Mouse (Mus musculus) heart, embryonic 16.5 days (tissue): ENCODE results near the gene Ccm2. TPM values are rescaled to one million over a fixed set of nuclear protein-coding genes. Genes with fewer than 3 reads are reported as not detected.
A peak's percentile ranks its signal among the peaks of the same experiment; 100 is the strongest.

ENCODE experiments used
- ATAC-seq: fragments of 200-750 bp; cut with Nextera tagmentation; replicated peaks from 2 replicates; pipeline ENCODE4 v1.8.0; 2017; ENCODE audit warnings: moderate number of reproducible peaks; ENCODE audit not compliant: insufficient read depth, low FRiP score; ENCODE audit errors: extremely low read depth
- H3K27ac ChIP-seq: fragments of 300-500 bp; sonication (generic); 2 replicates; pipeline ENCODE4 v1.5.1; 2014; ENCODE audit warnings: mild to moderate bottlenecking, low read length, control low read depth, moderate library complexity
- H3K27me3 ChIP-seq: fragments of 300-500 bp; sonication (generic); 2 replicates; pipeline ENCODE4 v1.6.1; 2014; ENCODE audit warnings: low read length, mixed read lengths; ENCODE audit not compliant: control insufficient read depth, insufficient read depth
- H3K36me3 ChIP-seq: fragments of 300-500 bp; sonication (generic); 2 replicates; pipeline ENCODE4 v1.6.1; 2014; ENCODE audit not compliant: control insufficient read depth, insufficient read depth
- H3K4me1 ChIP-seq: fragments of 300-500 bp; sonication (generic); 2 replicates; pipeline ENCODE4 v1.6.1; 2014; ENCODE audit warnings: low read length, mixed read lengths; ENCODE audit not compliant: control insufficient read depth, insufficient read depth
- H3K4me2 ChIP-seq: fragments of 300-500 bp; sonication (generic); 2 replicates; pipeline ENCODE4 v1.6.1; 2014; ENCODE audit warnings: low read depth, mild to moderate bottlenecking, control low read depth, low read length
- H3K4me3 ChIP-seq: fragments of 300-500 bp; sonication (generic); 2 replicates; pipeline ENCODE4 v1.5.1; 2014; ENCODE audit warnings: mild to moderate bottlenecking, control low read depth, low read length
- H3K9ac ChIP-seq: fragments of 300-500 bp; sonication (generic); 2 replicates; pipeline ENCODE4 v1.6.1; 2014; ENCODE audit warnings: low read length, control low read depth
- H3K9me3 ChIP-seq: fragments of 300-500 bp; sonication (generic); replicated peaks from 2 replicates; pipeline ENCODE4 v1.6.1; 2016; ENCODE audit warnings: low read length; ENCODE audit not compliant: control insufficient read depth
- WGBS: fragments of 180-500 bp; shearing (Covaris S2); extraction: QIAGEN DNeasy Blood & Tissue Kit; methylation state at CpG from one replicate; pipeline ENCODE4 v1.1.7; 2014; 5-methylcytosine and 5-hydroxymethylcytosine counted together
- polyA plus RNA-seq: library from polyadenylated mRNA; unstranded; fragments of >200 nt; fragmentation: Nextera tagmentation; extraction: Ambion mirVana; gene quantifications from 2 replicates; pipeline ENCODE4 v1.2.1, GENCODE M21; 2015

The Ccm2 gene
- polyA plus RNA-seq, 1 experiment from 2014 or later, result 58.7 TPM

- no peak overlapping the region for H3K9ac ChIP-seq
- H3K27me3 ChIP-seq, result no peaks in the 10 kb centered on the region
- no peaks in the 10 kb centered on the region for H3K9me3 ChIP-seq
- H3K4me2 ChIP-seq, result no peak overlapping the region
- H3K36me3 ChIP-seq, result peaks cover 1% of the 10 kb centered on the region; the same call in 1 of the 2 replicates
- H3K4me1 ChIP-seq, result peaks cover 23% of the 10 kb centered on the region
- no peak overlapping the region for H3K27ac ChIP-seq
- no peak overlapping the region for H3K4me3 ChIP-seq
- ATAC-seq, result no peak
- 80% methylated on average over 4 of the region's 4 CpGs for WGBS
Observed at GRCm38 (mm10) chr11:6566496-6566895, 19.8 kb downstream of the Ccm2 start.

GRCm38 (mm10) chr11:6567951-6568350 is 21.3 kb downstream of the Ccm2 start:
- H3K27ac ChIP-seq, result peak overlapping the region; percentile 46
- H3K27me3 ChIP-seq, result no peaks in the 10 kb centered on the region
- WGBS, result 35% methylated on average over 8 of the region's 8 CpGs
- no peak overlapping the region for H3K4me3 ChIP-seq
- H3K9me3 ChIP-seq, result no peaks in the 10 kb centered on the region
- H3K4me1 ChIP-seq, result peaks cover 23% of the 10 kb centered on the region
- H3K9ac ChIP-seq, result no peak overlapping the region
- no peak overlapping the region for H3K4me2 ChIP-seq
- peaks cover 6% of the 10 kb centered on the region; the same call in 1 of the 2 replicates for H3K36me3 ChIP-seq
- peak; percentile 53; the same call in 1 of the 2 replicates for ATAC-seq

- Histone ChIP-seq H3K4me2 (no peak overlapping the region), H3K9me3 (no peaks in the 10 kb centered on the region), H3K9ac (no peak overlapping the region), H3K27me3 (no peaks in the 10 kb centered on the region), H3K4me1 (peaks cover 21% of the 10 kb centered on the region), H3K36me3 (peaks cover 7% of the 10 kb centered on the region; the same call in 1 of the 2 replicates), H3K27ac (peak overlapping the region; percentile 27; the same call in 1 of the 2 replicates), H3K4me3 (no peak overlapping the region)
- peak; percentile 31; the same call in 1 of the 2 replicates for ATAC-seq
- whole genome bisulfite sequencing, result 63% methylated on average over 11 of the region's 11 CpGs
Observed at GRCm38 (mm10) chr11:6568584-6569409, 22.1 kb downstream of the Ccm2 start.

GRCm38 (mm10) chr11:6569410-6569777 is 22.7 kb downstream of the Ccm2 start:
- no peak overlapping the region for H3K4me2 ChIP-seq

GRCm38 (mm10) chr11:6576151-6576550 is 29.5 kb downstream of the Ccm2 start:
- Histone ChIP-seq H3K4me2 (no peak overlapping the region), H3K27ac (no peak overlapping the region), H3K4me1 (peaks cover 6% of the 10 kb centered on the region; the same call in 1 of the 2 replicates), H3K36me3 (peaks cover 9% of the 10 kb centered on the region; the same call in 1 of the 2 replicates), H3K9me3 (no peaks in the 10 kb centered on the region), H3K4me3 (no peak overlapping the region), H3K27me3 (no peaks in the 10 kb centered on the region), H3K9ac (no peak overlapping the region)
- ATAC-seq, result no peak
- WGBS, result 82% methylated on average over 3 of the region's 3 CpGs

More at GRCm38 (mm10) chr11:6569410-6569777, 22.7 kb downstream of the Ccm2 start:
- Histone ChIP-seq H3K4me1 (peaks cover 18% of the 10 kb centered on the region), H3K9me3 (no peaks in the 10 kb centered on the region), H3K4me3 (no peak overlapping the region), H3K27me3 (no peaks in the 10 kb centered on the region), H3K36me3 (peaks cover 9% of the 10 kb centered on the region; the same call in 1 of the 2 replicates), H3K9ac (no peak overlapping the region), H3K27ac (peak overlapping the region; percentile 23; the same call in 1 of the 2 replicates)
- WGBS, result 48% methylated on average over 3 of the region's 3 CpGs
- ATAC-seq, result no peak

- Histone ChIP-seq H3K9ac (no peak overlapping the region), H3K27me3 (no peaks in the 10 kb centered on the region), H3K36me3 (no peaks in the 10 kb centered on the region), H3K4me3 (no peak overlapping the region), H3K4me2 (no peak overlapping the region), H3K9me3 (no peaks in the 10 kb centered on the region), H3K4me1 (peaks cover 6% of the 10 kb centered on the region; the same call in 1 of the 2 replicates), H3K27ac (no peak overlapping the region)
- ATAC-seq, result no peak
- WGBS, result 89% methylated on average over 7 of the region's 7 CpGs
Observed at GRCm38 (mm10) chr11:6579361-6579760, 32.7 kb downstream of the Ccm2 start.

- H3K4me1 ChIP-seq, result peaks cover 6% of the 10 kb centered on the region; the same call in 1 of the 2 replicates
- no peak; the same call in 1 of the 2 replicates for ATAC-seq
- H3K27ac ChIP-seq, result no peak overlapping the region
- no peak overlapping the region for H3K4me3 ChIP-seq
- peaks cover 6% of the 10 kb centered on the region for H3K36me3 ChIP-seq
- 46% methylated on average over 4 of the region's 4 CpGs for WGBS
- H3K27me3 ChIP-seq, result no peaks in the 10 kb centered on the region
- H3K4me2 ChIP-seq, result no peak overlapping the region
- no peak overlapping the region for H3K9ac ChIP-seq
- H3K9me3 ChIP-seq, result no peaks in the 10 kb centered on the region
Observed at GRCm38 (mm10) chr11:6580065-6580750, 33.5 kb downstream of the Ccm2 start.

GRCm38 (mm10) chr11:6581560-6581959 is 34.9 kb downstream of the Ccm2 start:
- Histone ChIP-seq H3K4me3 (no peak overlapping the region), H3K36me3 (peaks cover 6% of the 10 kb centered on the region), H3K9ac (no peak overlapping the region), H3K27me3 (no peaks in the 10 kb centered on the region), H3K4me1 (peaks cover 14% of the 10 kb centered on the region), H3K4me2 (no peak overlapping the region), H3K27ac (no peak overlapping the region), H3K9me3 (no peaks in the 10 kb centered on the region)
- 88% methylated on average over 2 of the region's 2 CpGs for WGBS
- no peak for ATAC-seq

- no peak for ATAC-seq
- peaks cover 11% of the 10 kb centered on the region for H3K36me3 ChIP-seq
- 93% methylated on average over 8 of the region's 8 CpGs for WGBS
Observed at GRCm38 (mm10) chr11:6585748-6586147, 39.1 kb downstream of the Ccm2 start.

More at GRCm38 (mm10) chr11:6585748-6586147, 39.1 kb downstream of the Ccm2 start:
- no peak overlapping the region for H3K27ac ChIP-seq
- H3K9me3 ChIP-seq, result no peaks in the 10 kb centered on the region
- H3K4me3 ChIP-seq, result no peak overlapping the region
- H3K9ac ChIP-seq, result no peak overlapping the region
- no peaks in the 10 kb centered on the region for H3K27me3 ChIP-seq
- H3K4me2 ChIP-seq, result no peak overlapping the region
- H3K4me1 ChIP-seq, result peaks cover 15% of the 10 kb centered on the region
